Mouse (Mus musculus): ENCODE measurements around the gene Zfp423. TPM values are rescaled to one million over a fixed set of nuclear protein-coding genes. Genes with fewer than 3 reads are reported as not detected.

Gene Zfp423
- polyA plus RNA-seq, 1 experiment from 2014 or later, result 18.1 TPM

DNA sequence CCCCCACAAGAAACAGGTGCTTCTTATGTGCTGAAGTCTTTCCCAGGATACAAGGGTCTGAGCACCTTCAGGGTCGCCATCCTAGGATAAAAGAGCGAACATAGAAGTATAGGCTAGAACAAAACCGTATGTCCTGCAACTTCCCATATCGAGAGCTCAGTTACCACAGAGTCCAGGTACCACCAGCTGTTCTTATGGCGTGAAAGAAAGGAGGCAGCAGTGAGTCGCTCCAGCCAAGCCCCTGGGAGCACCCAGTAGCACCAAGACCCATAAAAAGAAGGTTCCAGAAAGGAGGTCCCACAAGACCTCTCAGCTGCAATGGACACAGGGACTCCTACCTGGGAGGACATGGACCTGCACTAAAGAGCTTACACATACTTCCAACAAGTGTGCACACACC, 83.5 kb downstream of the Zfp423 start:
- no peaks in the 10 kb centered on the region for H3K4me1 ChIP-seq (ENCODE audit: insufficient read depth)
- 0 out of 2 replicates have a peak, but pooled peaks have one; percentile 18 for TF ChIP-seq CTCF (IDR thresholded peaks at IDR 0.05; ENCODE audit: low read depth)
- H3K9me3 ChIP-seq (ENCODE audit: low read depth, low read length), result no peaks in the 10 kb centered on the region
- no peaks in the 10 kb centered on the region for H3K36me3 ChIP-seq (ENCODE audit: insufficient read depth)
- no peaks in the 10 kb centered on the region for H3K27me3 ChIP-seq (ENCODE audit: insufficient read depth, low read length)
- 72% methylated on average over 6 of the region's 6 CpGs for WGBS
- DNase-seq (no peak), ATAC-seq (ENCODE audit: insufficient read depth) (no peak)
- no peak overlapping the region for H3K4me2 ChIP-seq
- H3K4me3 ChIP-seq (ENCODE audit: low read depth, low read length), result no peak overlapping the region
- H3K9ac ChIP-seq, result no peak overlapping the region
- no peak overlapping the region for H3K27ac ChIP-seq (ENCODE audit: low read depth)

DNA sequence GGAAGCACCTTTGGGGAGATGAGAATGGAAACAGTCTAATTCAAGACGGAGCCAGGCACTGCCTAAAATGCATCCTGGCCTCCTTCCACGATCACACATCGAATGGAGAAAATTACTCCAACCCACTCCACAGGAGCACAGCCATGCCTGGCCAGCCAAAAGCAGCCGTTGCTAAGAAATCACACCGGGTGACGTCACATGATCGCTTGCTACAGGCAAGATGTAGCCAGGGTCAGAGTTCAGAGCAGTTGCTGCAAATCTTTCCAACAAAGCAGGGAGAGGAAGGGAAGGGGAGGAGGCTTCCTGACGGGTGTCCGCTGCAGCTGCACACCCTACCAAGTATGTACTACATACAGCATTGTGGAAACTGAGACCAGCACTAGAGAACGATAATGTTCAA, 83.9 kb downstream of the Zfp423 start:
- ATAC-seq (ENCODE audit: insufficient read depth), result no peak
- no peak overlapping the region for H3K9ac ChIP-seq

DNA sequence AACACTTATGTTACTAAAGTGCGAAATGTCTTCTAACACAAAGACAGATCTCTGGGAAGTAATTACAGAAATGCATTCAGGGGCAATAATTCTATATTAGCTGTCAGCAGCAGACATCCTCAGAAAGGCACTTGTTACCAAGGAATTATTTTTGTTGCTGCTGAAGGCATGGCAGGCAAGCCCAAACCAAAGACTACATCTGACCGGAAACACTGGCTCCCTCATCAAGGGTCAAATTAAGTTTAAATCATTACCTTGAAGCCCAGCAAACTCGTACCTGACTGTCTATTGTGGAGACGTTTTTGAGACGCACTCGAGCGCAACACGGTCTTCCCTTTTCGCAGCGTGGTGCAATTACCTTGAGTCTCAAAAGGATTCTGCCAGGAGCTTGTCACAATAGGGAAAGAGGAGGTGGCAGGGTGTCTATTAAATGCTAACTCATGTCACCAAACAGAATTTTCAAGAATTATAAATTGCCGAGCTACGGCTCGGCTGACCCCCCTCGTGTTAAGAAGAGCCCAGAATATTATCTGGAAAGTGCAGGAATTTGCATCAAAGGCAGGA, 86.3 kb downstream of the Zfp423 start:
- no peak overlapping the region for H3K27ac ChIP-seq (ENCODE audit: low read depth)
- no peak for DNase-seq
- H3K9ac ChIP-seq, result no peak overlapping the region
- no peaks in the 10 kb centered on the region for H3K27me3 ChIP-seq (ENCODE audit: insufficient read depth, low read length)
- WGBS, result 55% methylated on average over 14 of the region's 14 CpGs
- no peak for ATAC-seq (ENCODE audit: insufficient read depth)
- H3K9me3 ChIP-seq (ENCODE audit: low read depth, low read length), result no peaks in the 10 kb centered on the region
- no peak for TF ChIP-seq CTCF (IDR thresholded peaks at IDR 0.05; ENCODE audit: low read depth)
- H3K36me3 ChIP-seq (ENCODE audit: insufficient read depth), result no peaks in the 10 kb centered on the region
- no peak overlapping the region for H3K4me3 ChIP-seq (ENCODE audit: low read depth, low read length)
- no peak overlapping the region for H3K4me2 ChIP-seq
- no peaks in the 10 kb centered on the region for H3K4me1 ChIP-seq (ENCODE audit: insufficient read depth)

More for the DNA sequence above, 83.9 kb downstream of the Zfp423 start:
- Histone ChIP-seq H3K36me3 (ENCODE audit: insufficient read depth) (no peaks in the 10 kb centered on the region), H3K27ac (ENCODE audit: low read depth) (no peak overlapping the region), H3K4me3 (ENCODE audit: low read depth, low read length) (no peak overlapping the region), H3K4me1 (ENCODE audit: insufficient read depth) (no peaks in the 10 kb centered on the region), H3K9me3 (ENCODE audit: low read depth, low read length) (no peaks in the 10 kb centered on the region), H3K4me2 (no peak overlapping the region), H3K27me3 (ENCODE audit: insufficient read depth, low read length) (no peaks in the 10 kb centered on the region)
- 32% methylated on average over 10 of the region's 10 CpGs for WGBS
- peak; percentile 65 for DNase-seq
- TF ChIP-seq CTCF (IDR thresholded peaks at IDR 0.05; ENCODE audit: low read depth), result no peak

DNA sequence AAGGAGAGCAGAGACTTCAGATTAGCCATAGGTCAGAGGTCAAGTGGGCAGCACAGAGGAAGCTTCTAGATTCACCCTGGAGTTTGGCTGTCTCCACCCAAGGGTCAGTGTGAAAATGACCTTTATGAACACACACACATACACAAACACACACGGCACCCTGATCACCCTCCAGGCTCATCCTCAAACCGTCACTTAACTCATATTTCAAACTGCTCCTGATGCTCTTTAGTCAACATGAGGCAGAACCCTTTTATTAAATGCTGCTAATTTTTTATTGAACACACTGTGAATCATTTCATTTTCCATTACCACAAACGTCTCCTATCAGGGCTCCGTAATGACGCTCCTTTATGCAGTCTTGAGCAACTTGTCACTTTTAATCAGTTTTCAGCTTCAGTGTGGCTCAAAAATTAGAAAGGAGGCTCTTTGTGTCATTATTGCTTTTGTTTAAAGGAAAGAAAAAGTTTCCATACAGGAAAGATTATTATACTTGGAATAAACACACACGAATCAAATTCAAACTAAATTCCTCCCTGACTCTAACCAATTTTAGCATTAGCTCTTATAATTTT, 87.0 kb downstream of the Zfp423 start:
- WGBS, result 65% methylated on average over 6 of the region's 6 CpGs
- no peak for TF ChIP-seq CTCF (IDR thresholded peaks at IDR 0.05; ENCODE audit: low read depth)
- no peak for DNase-seq
- Histone ChIP-seq H3K4me1 (ENCODE audit: insufficient read depth) (no peaks in the 10 kb centered on the region), H3K27me3 (ENCODE audit: insufficient read depth, low read length) (no peaks in the 10 kb centered on the region), H3K9me3 (ENCODE audit: low read depth, low read length) (no peaks in the 10 kb centered on the region), H3K4me2 (no peak overlapping the region), H3K4me3 (ENCODE audit: low read depth, low read length) (no peak overlapping the region), H3K27ac (ENCODE audit: low read depth) (no peak overlapping the region), H3K9ac (no peak overlapping the region), H3K36me3 (ENCODE audit: insufficient read depth) (no peaks in the 10 kb centered on the region)
- no peak for ATAC-seq (ENCODE audit: insufficient read depth)

DNA sequence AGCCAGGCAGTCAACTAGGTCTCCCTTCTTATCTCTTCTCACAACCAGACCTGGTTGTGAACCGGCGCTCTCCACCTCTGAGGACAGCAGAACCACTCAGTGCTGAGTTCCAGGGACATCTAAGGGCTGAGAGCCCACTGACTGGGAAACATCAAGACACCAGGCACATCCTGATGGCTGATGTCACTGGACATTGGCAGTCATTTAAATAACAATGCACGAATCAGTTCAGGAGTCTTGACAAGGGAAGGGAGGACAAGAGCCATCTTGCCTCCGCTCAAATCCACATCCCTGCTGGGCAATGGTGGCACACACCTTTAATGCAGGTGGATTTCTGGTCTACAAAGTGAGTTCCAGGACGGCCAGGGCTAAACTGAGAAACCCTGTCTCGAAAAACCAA, 92.8 kb downstream of the Zfp423 start:
- ATAC-seq (ENCODE audit: insufficient read depth) (no peak), DNase-seq (no peak)
- Histone ChIP-seq H3K9me3 (ENCODE audit: low read depth, low read length) (no peaks in the 10 kb centered on the region), H3K36me3 (ENCODE audit: insufficient read depth) (no peaks in the 10 kb centered on the region), H3K27me3 (ENCODE audit: insufficient read depth, low read length) (no peaks in the 10 kb centered on the region), H3K4me3 (ENCODE audit: low read depth, low read length) (no peak overlapping the region), H3K9ac (no peak overlapping the region), H3K4me1 (ENCODE audit: insufficient read depth) (no peaks in the 10 kb centered on the region), H3K4me2 (no peak overlapping the region), H3K27ac (ENCODE audit: low read depth) (no peak overlapping the region)
- 74% methylated on average over 6 of the region's 6 CpGs for WGBS
- TF ChIP-seq CTCF (IDR thresholded peaks at IDR 0.05; ENCODE audit: low read depth), result no peak

DNA sequence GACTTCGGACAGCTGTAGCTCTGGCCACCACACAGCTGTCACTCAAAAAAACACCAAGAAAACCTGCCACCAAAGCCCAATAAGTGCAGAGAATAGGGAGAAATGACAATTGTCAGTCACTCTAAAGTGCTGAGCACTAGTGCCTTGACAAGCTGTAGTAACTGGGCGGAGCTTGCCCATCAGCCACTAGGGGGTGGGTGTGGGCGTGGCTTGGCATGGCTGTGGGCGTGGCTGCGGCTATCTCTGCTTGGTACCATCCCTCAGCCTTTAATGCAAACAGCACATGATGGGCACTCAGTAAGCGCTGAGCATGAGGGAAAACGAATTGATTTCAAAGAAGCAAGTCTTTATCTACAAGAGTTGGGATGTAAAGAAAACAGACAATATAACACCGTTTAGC, 95.2 kb downstream of the Zfp423 start:
- Histone ChIP-seq H3K36me3 (ENCODE audit: insufficient read depth) (no peaks in the 10 kb centered on the region), H3K9ac (no peak overlapping the region), H3K4me1 (ENCODE audit: insufficient read depth) (peaks cover 5% of the 10 kb centered on the region), H3K4me3 (ENCODE audit: low read depth, low read length) (no peak overlapping the region), H3K9me3 (ENCODE audit: low read depth, low read length) (no peaks in the 10 kb centered on the region), H3K27me3 (ENCODE audit: insufficient read depth, low read length) (no peaks in the 10 kb centered on the region), H3K27ac (ENCODE audit: low read depth) (no peak overlapping the region), H3K4me2 (no peak overlapping the region)
- ATAC-seq (ENCODE audit: insufficient read depth) (no peak), DNase-seq (peak; percentile 42)
- TF ChIP-seq CTCF (IDR thresholded peaks at IDR 0.05; ENCODE audit: low read depth), result peak; percentile 32
- 69% methylated on average over 8 of the region's 8 CpGs for WGBS

DNA sequence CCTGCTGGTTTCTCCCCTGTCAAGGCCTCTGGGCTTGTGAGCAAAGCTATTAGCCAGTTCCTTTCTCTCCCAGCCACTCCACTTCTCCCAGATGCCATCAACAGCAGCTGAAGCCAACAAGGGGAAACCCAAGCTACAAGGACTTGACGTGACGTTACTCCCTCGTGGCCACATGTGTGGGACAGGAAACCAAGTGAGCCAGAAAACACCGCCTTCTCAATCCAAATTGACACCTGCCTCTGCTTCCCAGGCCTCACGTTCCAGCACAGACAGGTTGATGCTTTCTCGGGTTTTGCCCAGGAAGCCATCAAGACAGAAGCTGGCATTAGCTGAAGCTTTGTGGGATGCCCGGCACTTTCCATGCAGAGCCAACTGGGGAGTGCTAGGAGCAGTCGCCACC, 96.3 kb downstream of the Zfp423 start:
- ATAC-seq (ENCODE audit: insufficient read depth) (no peak), DNase-seq (no peak)
- no peaks in the 10 kb centered on the region for H3K9me3 ChIP-seq (ENCODE audit: low read depth, low read length)
- no peak overlapping the region for H3K9ac ChIP-seq
- no peak overlapping the region for H3K4me3 ChIP-seq (ENCODE audit: low read depth, low read length)
- no peaks in the 10 kb centered on the region for H3K27me3 ChIP-seq (ENCODE audit: insufficient read depth, low read length)
- no peak overlapping the region for H3K27ac ChIP-seq (ENCODE audit: low read depth)
- no peak for TF ChIP-seq CTCF (IDR thresholded peaks at IDR 0.05; ENCODE audit: low read depth)
- peaks cover 5% of the 10 kb centered on the region for H3K4me1 ChIP-seq (ENCODE audit: insufficient read depth)
- no peak overlapping the region for H3K4me2 ChIP-seq
- 83% methylated on average over 8 of the region's 8 CpGs for WGBS
- H3K36me3 ChIP-seq (ENCODE audit: insufficient read depth), result no peaks in the 10 kb centered on the region

All from lung, embryonic 14.5 days (tissue).